Mouse (Mus musculus) limb, embryonic 12.5 days (tissue): ENCODE data around the gene Pnkd. TPM values are rescaled to one million over a fixed set of nuclear protein-coding genes. Genes with fewer than 3 reads are reported as not detected.
A peak's percentile ranks its signal among the peaks of the same experiment; 100 is the strongest.
"Not testable (repeated sequence)": the region's sequence is repeated elsewhere in the genome, so short reads cannot be mapped to it uniquely, and the experiment has no call there.

Experiments used
- ATAC-seq: fragments of 200-750 bp; cut with Nextera tagmentation; 2 replicates; pipeline ENCODE4 v1.8.0; 2017; ENCODE audit warnings: low read depth, moderate TSS enrichment; ENCODE audit not compliant: insufficient number of reproducible peaks, insufficient read depth, low FRiP score, low TSS enrichment
- H3K27ac ChIP-seq: fragments of 300-500 bp; sonication (generic); 2 replicates; pipeline ENCODE4 v1.5.1; 2016; ENCODE audit warnings: mild to moderate bottlenecking, moderate library complexity
- H3K27me3 ChIP-seq: fragments of 300-500 bp; sonication (generic); 2 replicates; pipeline ENCODE4 v1.6.1; 2016; ENCODE audit warnings: mild to moderate bottlenecking, moderate library complexity
- H3K36me3 ChIP-seq: fragments of 300-500 bp; sonication (generic); 2 replicates; pipeline ENCODE4 v1.6.1; 2016; ENCODE audit warnings: mild to moderate bottlenecking, moderate library complexity
- H3K4me1 ChIP-seq: fragments of 300-500 bp; sonication (generic); replicated peaks from 2 replicates; pipeline ENCODE4 v1.6.1; 2016
- H3K4me2 ChIP-seq: fragments of 300-500 bp; sonication (generic); 2 replicates; pipeline ENCODE4 v1.6.1; 2016; ENCODE audit warnings: mild to moderate bottlenecking, moderate library complexity
- H3K4me3 ChIP-seq: fragments of 300-500 bp; sonication (generic); replicated peaks from 2 replicates; pipeline ENCODE4 v1.5.1; 2016; ENCODE audit warnings: mild to moderate bottlenecking
- H3K9ac ChIP-seq: fragments of 300-500 bp; sonication (generic); replicated peaks from 2 replicates; pipeline ENCODE4 v1.6.1; 2016; ENCODE audit warnings: mild to moderate bottlenecking, moderate library complexity
- H3K9me3 ChIP-seq: fragments of 300-500 bp; sonication (generic); 2 replicates; pipeline ENCODE4 v1.6.1; 2016; ENCODE audit warnings: mild to moderate bottlenecking, moderate library complexity
- WGBS: fragments of 180-500 bp; shearing (Covaris S2); methylation state at CpG from one replicate; pipeline ENCODE4 v1.1.7; 2016; 5-methylcytosine and 5-hydroxymethylcytosine counted together
- polyA plus RNA-seq: library from polyadenylated mRNA; unstranded; fragments of >200 nt; fragmentation: Nextera tagmentation; extraction: Ambion mirVana; gene quantifications from 2 replicates; pipeline ENCODE4 v1.2.1, GENCODE M21; 2016

The Pnkd gene
- polyA plus RNA-seq, 1 experiment from 2014 or later: 106 TPM

- no peak overlapping the region for H3K4me2 ChIP-seq
- H3K9me3 ChIP-seq: no peaks in the 10 kb centered on the region
- H3K27ac ChIP-seq: no peak overlapping the region
- H3K4me1 ChIP-seq: peaks cover 23% of the 10 kb centered on the region
- H3K9ac ChIP-seq: no peak overlapping the region
- peaks cover 49% of the 10 kb centered on the region for H3K36me3 ChIP-seq
- WGBS: 88% methylated on average over 11 of the region's 11 CpGs
- no peak for ATAC-seq
- H3K4me3 ChIP-seq: no peak overlapping the region
- no peaks in the 10 kb centered on the region for H3K27me3 ChIP-seq
Measured at GRCm38 (mm10) chr1:74278988-74279387, 5.7 kb upstream of the Pnkd start.

GRCm38 (mm10) chr1:74280591-74281325, 4.0 kb upstream of the Pnkd start:
- no peak overlapping the region for H3K4me3 ChIP-seq
- no peak overlapping the region for H3K9ac ChIP-seq
- H3K27me3 ChIP-seq: no peaks in the 10 kb centered on the region
- H3K4me1 ChIP-seq: peaks cover 16% of the 10 kb centered on the region
- no peak for ATAC-seq
- 94% methylated on average over 14 of the region's 14 CpGs for WGBS
- H3K4me2 ChIP-seq: no peak overlapping the region
- no peak overlapping the region for H3K27ac ChIP-seq
- no peaks in the 10 kb centered on the region for H3K9me3 ChIP-seq
- peaks cover 49% of the 10 kb centered on the region for H3K36me3 ChIP-seq

GRCm38 (mm10) chr1:74281372-74281771, 3.4 kb upstream of the Pnkd start:
- H3K27me3 ChIP-seq: no peaks in the 10 kb centered on the region
- H3K9me3 ChIP-seq: no peaks in the 10 kb centered on the region
- H3K4me1 ChIP-seq: peaks cover 22% of the 10 kb centered on the region
- no peak overlapping the region for H3K9ac ChIP-seq
- no peak overlapping the region for H3K4me3 ChIP-seq
- H3K36me3 ChIP-seq: peaks cover 49% of the 10 kb centered on the region
- WGBS: 71% methylated on average over 2 of the region's 2 CpGs
- H3K4me2 ChIP-seq: no peak overlapping the region
- no peak for ATAC-seq
- no peak overlapping the region for H3K27ac ChIP-seq

- Histone ChIP-seq H3K36me3 (peaks cover 49% of the 10 kb centered on the region), H3K27me3 (no peaks in the 10 kb centered on the region), H3K4me1 (peaks cover 23% of the 10 kb centered on the region), H3K27ac (no peak overlapping the region), H3K9ac (no peak overlapping the region), H3K9me3 (no peaks in the 10 kb centered on the region), H3K4me3 (no peak overlapping the region), H3K4me2 (no peak overlapping the region)
- 95% methylated on average over 8 of the region's 8 CpGs for WGBS
- no peak for ATAC-seq
Measured at GRCm38 (mm10) chr1:74281886-74282285, 2.8 kb upstream of the Pnkd start.

- Histone ChIP-seq H3K27ac (no peak overlapping the region), H3K9ac (no peak overlapping the region), H3K4me3 (no peak overlapping the region), H3K9me3 (no peaks in the 10 kb centered on the region), H3K4me1 (peaks cover 23% of the 10 kb centered on the region), H3K27me3 (no peaks in the 10 kb centered on the region), H3K36me3 (peaks cover 51% of the 10 kb centered on the region), H3K4me2 (peak overlapping the region; percentile 19; the same call in 1 of the 2 replicates)
- ATAC-seq: no peak
- 89% methylated on average over 10 of the region's 10 CpGs for WGBS
Measured at GRCm38 (mm10) chr1:74282896-74283625, 1.7 kb upstream of the Pnkd start.

GRCm38 (mm10) chr1:74283686-74284463, 855 bp upstream of the Pnkd start:
- ATAC-seq: peak; percentile 15; the same call in 1 of the 2 replicates
- H3K4me2 ChIP-seq: peak overlapping the region; percentile 74
- H3K9ac ChIP-seq: peak overlapping the region; percentile 84
- peaks cover 55% of the 10 kb centered on the region for H3K36me3 ChIP-seq
- H3K27ac ChIP-seq: peak overlapping the region; percentile 69
- no peaks in the 10 kb centered on the region for H3K9me3 ChIP-seq
- peak overlapping the region; percentile 78 for H3K4me3 ChIP-seq
- H3K27me3 ChIP-seq: no peaks in the 10 kb centered on the region
- WGBS: 13% methylated on average over 15 of the region's 15 CpGs
- H3K4me1 ChIP-seq: peaks cover 23% of the 10 kb centered on the region

- Histone ChIP-seq H3K9me3 (no peaks in the 10 kb centered on the region), H3K4me3 (peak overlapping the region; percentile 78), H3K4me1 (peaks cover 23% of the 10 kb centered on the region), H3K27me3 (no peaks in the 10 kb centered on the region), H3K36me3 (peaks cover 53% of the 10 kb centered on the region), H3K4me2 (peak overlapping the region; percentile 77), H3K9ac (peak overlapping the region; percentile 73), H3K27ac (no peak overlapping the region)
- no peak; the same call in 1 of the 2 replicates for ATAC-seq
- 4% methylated on average over 23 of the region's 23 CpGs for WGBS
Measured at GRCm38 (mm10) chr1:74285212-74286010, 681 bp downstream of the Pnkd start.

- WGBS: 59% methylated on average over 15 of the region's 17 CpGs
- Histone ChIP-seq H3K4me1 (peaks cover 23% of the 10 kb centered on the region), H3K36me3 (peaks cover 53% of the 10 kb centered on the region)
- not testable (repeated sequence) for ATAC-seq, H3K9ac ChIP-seq, H3K27ac ChIP-seq, H3K4me3 ChIP-seq, H3K4me2 ChIP-seq, H3K9me3 ChIP-seq, H3K27me3 ChIP-seq
Measured at GRCm38 (mm10) chr1:74286869-74287607, 2.3 kb downstream of the Pnkd start.

- no peak for ATAC-seq
- peaks cover 54% of the 10 kb centered on the region for H3K36me3 ChIP-seq
Measured at GRCm38 (mm10) chr1:74288327-74288726, 3.6 kb downstream of the Pnkd start.

GRCm38 (mm10) chr1:74289248-74289647, 4.5 kb downstream of the Pnkd start:
- H3K4me1 ChIP-seq: peaks cover 11% of the 10 kb centered on the region
- H3K36me3 ChIP-seq: peaks cover 63% of the 10 kb centered on the region
- no peak overlapping the region for H3K4me2 ChIP-seq
- H3K27ac ChIP-seq: no peak overlapping the region
- no peak overlapping the region for H3K9ac ChIP-seq
- H3K9me3 ChIP-seq: no peaks in the 10 kb centered on the region
- WGBS: 90% methylated on average over 9 of the region's 9 CpGs
- H3K27me3 ChIP-seq: no peaks in the 10 kb centered on the region
- no peak overlapping the region for H3K4me3 ChIP-seq
- no peak for ATAC-seq

More at GRCm38 (mm10) chr1:74288327-74288726, 3.6 kb downstream of the Pnkd start:
- peaks cover 16% of the 10 kb centered on the region for H3K4me1 ChIP-seq
- no peaks in the 10 kb centered on the region for H3K9me3 ChIP-seq
- H3K4me3 ChIP-seq: no peak overlapping the region
- no peak overlapping the region for H3K9ac ChIP-seq
- H3K27ac ChIP-seq: no peak overlapping the region
- 78% methylated on average over 4 of the region's 4 CpGs for WGBS
- H3K27me3 ChIP-seq: no peaks in the 10 kb centered on the region
- no peak overlapping the region for H3K4me2 ChIP-seq
